In genomic region chr5:150959861-150960260, GRCm38 (mm10) we compare ENCODE assay signal across 23 mouse cellular contexts. TPM values are rescaled to one million over a fixed set of nuclear protein-coding genes. Genes with fewer than 3 reads are reported as not detected.
DNase-seq lines count a peak whose midpoint lies in the region; TF ChIP-seq lines count a peak whose summit lies in the region.
"Had no signal": no experiment of that assay in that cellular context is flagged by ENCODE, and none has a peak within 500 bp of the region (broad histone marks: within the 10 kb centered on the region; RNA-seq: fewer than 3 reads in every experiment).

No protein-coding gene starts in this region.

- H3K27ac ChIP-seq in heart, adult 2 months = no peak overlapping the region
- peak overlapping the region; percentile 70 for H3K27ac ChIP-seq in kidney, adult 2 months (ENCODE audit: insufficient read depth, low read depth, low read length)
- H3K27ac ChIP-seq: embryonic facial prominence, embryonic 10.5 days; embryonic facial prominence, embryonic 12.5 days; forebrain, embryonic 13.5 days; forebrain, embryonic 15.5 days had no signal

- peak; percentile 25 for DNase-seq in heart, adult 11 months
- DNase-seq in heart, adult 2 months = no peak
- peak; percentile 80 for DNase-seq in kidney, adult 2 months
- no peak for DNase-seq in kidney, postnatal 4 days
- peak; percentile 35 to 56 for DNase-seq in kidney, postnatal 25 days
- DNase-seq in kidney, postnatal 10 days = no peak
- DNase-seq: adrenal gland, adult 8-10 months; adrenal gland, postnatal 14 days; adrenal gland, postnatal 36 days; B cell, adult 2 months; cerebellum, adult 11-12 months; cerebellum, adult 2 months; cerebellum, adult 9-10 months; cerebellum, postnatal 10 days; cerebellum, postnatal 25 days had no signal

- intact Hi-C loops in heart, adult 2 months (cut with DNase I) = no loop called here

- 96% methylated on average over 1 of the region's 1 CpGs for whole genome bisulfite sequencing in heart, adult 2 months
- WGBS in kidney, adult 2 months = 56% methylated on average over 1 of the region's 1 CpGs

- no peak for TF ChIP-seq POLR2A in heart, adult 2 months (IDR thresholded peaks at IDR 0.05; ENCODE audit: insufficient read depth, low read depth, low read length)
- TF ChIP-seq POLR2A in kidney, adult 2 months (IDR thresholded peaks at IDR 0.05; ENCODE audit: low read depth, low read length) = no peak

- no peaks in the 10 kb centered on the region for H3K36me3 ChIP-seq in heart, adult 2 months (ENCODE audit: control insufficient read depth, insufficient read depth, low read length)
- no peaks in the 10 kb centered on the region for H3K36me3 ChIP-seq in kidney, adult 2 months (ENCODE audit: control insufficient read depth, insufficient read depth, low read length)
- H3K36me3 ChIP-seq: embryonic facial prominence, embryonic 10.5 days; embryonic facial prominence, embryonic 12.5 days; forebrain, embryonic 15.5 days; G1E had no signal

- no peak overlapping the region for H3K4me3 ChIP-seq in heart, adult 2 months
- no peak overlapping the region for H3K4me3 ChIP-seq in kidney, adult 2 months (ENCODE audit: insufficient read depth, low read depth, low read length)
- H3K4me3 ChIP-seq: embryonic facial prominence, embryonic 10.5 days; embryonic facial prominence, embryonic 12.5 days; forebrain, embryonic 13.5 days; forebrain, embryonic 15.5 days had no signal

- no peak for TF ChIP-seq EP300 in heart, adult 2 months (IDR thresholded peaks at IDR 0.05; ENCODE audit: insufficient read depth, low read depth, low read length)

- no peaks in the 10 kb centered on the region for H3K4me1 ChIP-seq in heart, adult 2 months (ENCODE audit: control insufficient read depth, insufficient read depth, low read length)
- peaks cover 31% of the 10 kb centered on the region for H3K4me1 ChIP-seq in kidney, adult 2 months (ENCODE audit: control insufficient read depth, insufficient read depth, low read length)
- H3K4me1 ChIP-seq: embryonic facial prominence, embryonic 10.5 days; embryonic facial prominence, embryonic 12.5 days; forebrain, embryonic 13.5 days; forebrain, embryonic 15.5 days had no signal

- H3K27me3 ChIP-seq in heart, adult 2 months (ENCODE audit: control insufficient read depth, insufficient read depth, low read length) = no peaks in the 10 kb centered on the region
- H3K27me3 ChIP-seq in kidney, adult 2 months (replicated peaks; ENCODE audit: control insufficient read depth, insufficient read depth, low read length) = no peaks in the 10 kb centered on the region
- H3K27me3 ChIP-seq: forebrain, embryonic 15.5 days; Patski had no signal

- no peak for TF ChIP-seq CTCF in heart, adult 2 months (IDR thresholded peaks at IDR 0.05)
- TF ChIP-seq CTCF in kidney, adult 2 months (conservative IDR thresholded peaks at IDR 0.05; ENCODE audit: insufficient read depth, insufficient read length, low read depth, low read length) = no peak

- H3K79me2 ChIP-seq in heart, adult 2 months (replicated peaks; ENCODE audit: control insufficient read depth, insufficient read depth, low read length) = no peaks in the 10 kb centered on the region

- no peak overlapping the region for H3K9ac ChIP-seq in heart, adult 2 months (ENCODE audit: low read depth, low read length)
- H3K9ac ChIP-seq: embryonic facial prominence, embryonic 12.5 days; forebrain, embryonic 13.5 days; forebrain, embryonic 15.5 days had no signal

RNA-seq across cellular contexts. Expression of gene Kl, which starts 7.5 kb away (rescaled TPM):
- total RNA-seq in heart, adult 2 months (2021) = under 1 TPM; 0.03 to 0.07 TPM
- 0.06 TPM in 1 of 2 replicates, not detected in the other for polyA plus RNA-seq in heart, adult 2 months (2012; rRNA removed)
- 158 and 159 TPM in 2 replicates for polyA plus RNA-seq in kidney, adult 2 months (2012; rRNA removed)
- total RNA-seq: CH12.LX had no signal
- polyA plus RNA-seq: CD4-positive, CD25-positive, alpha-beta regulatory T cell, adult 4 months; G1E had no signal

Comparison
In these comparisons a context has a peak if more than half of its experiments do, and no peak if none do; other contexts are left out.
1. DNase-seq: peak in heart, adult 11 months (single experiment), kidney, adult 2 months (single experiment) and kidney, postnatal 25 days (2 of 2); none in heart, adult 2 months (0 of 2), kidney, postnatal 4 days (0 of 2) and kidney, postnatal 10 days (single experiment).
2. RNA of gene Kl, which starts 7.5 kb away (polyA plus RNA-seq): 158 to 159 TPM in kidney, adult 2 months; 0.06 TPM in heart, adult 2 months; every median in the first group is over 100 times any median in the second.